Mouse (Mus musculus) megakaryocyte progenitor cell, adult 5-6 weeks (primary cell): Measurements from ENCODE around the gene Rxra. TPM values are rescaled to one million over a fixed set of nuclear protein-coding genes. Genes with fewer than 3 reads are reported as not detected.

ENCODE experiments used
- ATAC-seq: replicated peaks from 2 replicates; pipeline ENCODE4 v1.8.0; 2016; ENCODE audit warnings: mild to moderate bottlenecking, moderate TSS enrichment, inconsistent platforms; ENCODE audit not compliant: poor library complexity
- total RNA-seq, 2 experiments: library from RNA; stranded (forward) in 1 of 2; stranded (reverse) in 1 of 2; fragments of 157-497, 149-512 nt in 1 of 2; fragments of 200-1000 nt in 1 of 2; gene quantifications; 2 replicates each; pipeline versions ENCODE4 v1.2.3 to v1.2.4; 2015 to 2017

The Rxra gene
- total RNA-seq, 2 experiments from 2014 or later, result 1.2 to 1.9 TPM

DNA sequence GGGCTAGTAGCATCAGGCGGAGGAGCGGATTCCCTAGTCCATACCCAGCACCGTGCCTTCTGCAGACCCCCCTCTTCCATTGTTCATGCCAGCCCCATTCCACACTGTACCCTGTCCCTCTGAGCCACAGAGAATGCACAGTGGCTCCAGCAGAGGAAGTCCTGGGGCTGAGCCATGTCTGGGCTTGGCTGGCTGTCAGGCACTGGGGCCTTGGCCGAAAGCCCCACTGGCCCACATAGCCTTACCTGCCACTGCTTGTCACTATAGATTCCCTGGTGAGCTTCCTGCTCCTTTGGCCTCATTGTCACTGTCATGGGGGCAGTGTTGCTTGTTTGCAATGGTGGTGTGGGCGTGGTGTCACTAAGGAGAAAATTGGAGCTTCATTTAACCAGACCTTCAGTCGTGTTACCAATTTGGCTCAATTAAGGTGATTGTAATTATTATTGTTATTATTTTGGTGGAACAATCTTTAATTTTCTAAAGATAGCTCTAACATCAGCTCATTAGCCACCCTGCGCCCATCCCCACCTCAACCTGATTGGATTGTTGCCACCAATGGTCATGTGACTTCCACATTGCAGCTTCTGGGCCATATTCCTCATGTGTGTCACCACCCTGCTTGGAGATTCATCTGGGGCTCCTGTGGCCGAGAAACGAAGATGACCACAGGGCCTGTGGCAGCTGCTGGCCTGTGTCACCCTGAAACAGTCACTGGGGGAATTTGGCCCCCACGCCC, 85.2 kb downstream of the Rxra start:
- ATAC-seq, result no peak

DNA sequence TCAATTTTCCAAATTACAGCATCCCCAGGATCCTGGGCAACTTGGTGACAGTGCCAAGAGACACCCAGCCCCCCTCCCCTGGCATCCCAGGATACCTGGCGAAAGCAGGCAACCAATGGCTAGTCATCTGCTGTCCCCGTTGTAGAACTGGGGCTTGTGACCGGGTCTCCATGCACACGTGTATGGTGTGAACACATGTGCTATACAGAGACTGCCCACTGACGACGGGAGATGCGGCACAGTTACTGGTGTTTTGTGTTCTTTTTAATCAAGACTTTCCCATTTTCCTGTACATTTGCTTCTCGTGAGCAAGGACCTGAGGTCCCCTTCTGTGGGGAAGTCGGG, 85.7 kb downstream of the Rxra start:
- no peak for ATAC-seq

DNA sequence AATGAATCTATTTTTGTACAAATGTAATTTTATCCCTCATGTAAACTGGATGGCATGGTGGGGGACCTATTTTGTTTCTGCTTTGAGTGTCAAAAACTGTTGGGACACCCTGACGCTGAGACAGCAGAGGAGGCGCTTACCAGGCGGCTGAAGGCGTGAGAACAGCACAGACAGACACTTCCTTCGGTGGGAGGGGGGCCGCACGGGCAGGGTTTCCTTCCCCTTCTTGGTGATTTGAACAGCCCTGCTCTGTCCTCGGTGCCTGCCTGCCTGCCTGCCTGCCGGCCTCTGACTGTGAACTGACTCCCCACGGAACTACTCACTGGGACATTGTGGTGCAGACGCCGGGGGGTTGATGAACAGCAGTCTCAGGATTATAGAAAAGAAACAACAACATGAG, 86.3 kb downstream of the Rxra start:
- 0 out of 2 replicates have a peak, but pooled peaks have one; percentile 39 for ATAC-seq

DNA sequence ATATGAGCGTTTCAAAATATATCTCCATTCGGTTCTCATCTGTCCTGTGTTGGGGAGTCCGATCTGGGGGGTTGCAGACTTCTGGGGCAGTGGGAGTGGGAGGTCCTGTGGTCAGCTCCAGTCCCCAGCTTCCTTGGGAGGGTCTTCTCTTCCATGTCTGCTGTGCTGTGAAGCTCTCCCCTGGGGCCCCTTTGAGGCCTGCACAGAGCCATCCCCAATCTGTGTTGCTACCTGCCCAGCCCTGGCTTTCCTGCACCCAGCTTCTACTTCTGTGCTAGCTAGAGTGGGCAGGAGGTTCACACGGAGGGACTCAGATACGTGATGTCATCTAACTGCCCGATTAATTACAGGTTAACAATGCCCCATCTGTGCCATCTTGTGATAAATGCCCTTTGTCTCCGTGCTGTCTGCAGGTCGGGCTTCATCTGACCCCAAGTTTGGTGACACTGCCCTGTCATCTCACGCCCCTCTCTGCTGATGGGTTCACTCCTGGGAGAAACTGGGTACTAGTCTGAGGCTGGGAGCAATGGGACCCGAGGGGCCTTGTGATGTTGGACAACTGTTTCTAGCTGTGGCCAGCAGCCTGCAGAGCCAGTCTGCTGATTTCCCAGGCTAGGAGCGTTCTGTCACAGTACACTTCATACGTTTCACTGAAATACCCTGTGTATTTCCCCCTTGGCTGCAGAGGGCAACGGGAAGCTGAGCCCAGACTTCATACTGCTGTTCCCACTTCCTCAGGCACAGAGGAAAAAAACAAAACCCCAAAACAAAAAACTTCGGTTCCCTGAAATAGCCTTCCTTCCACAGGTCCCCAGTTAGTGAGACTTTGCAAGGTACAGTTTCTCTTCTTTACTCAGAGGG, 86.9 kb downstream of the Rxra start:
- no peak for ATAC-seq

DNA sequence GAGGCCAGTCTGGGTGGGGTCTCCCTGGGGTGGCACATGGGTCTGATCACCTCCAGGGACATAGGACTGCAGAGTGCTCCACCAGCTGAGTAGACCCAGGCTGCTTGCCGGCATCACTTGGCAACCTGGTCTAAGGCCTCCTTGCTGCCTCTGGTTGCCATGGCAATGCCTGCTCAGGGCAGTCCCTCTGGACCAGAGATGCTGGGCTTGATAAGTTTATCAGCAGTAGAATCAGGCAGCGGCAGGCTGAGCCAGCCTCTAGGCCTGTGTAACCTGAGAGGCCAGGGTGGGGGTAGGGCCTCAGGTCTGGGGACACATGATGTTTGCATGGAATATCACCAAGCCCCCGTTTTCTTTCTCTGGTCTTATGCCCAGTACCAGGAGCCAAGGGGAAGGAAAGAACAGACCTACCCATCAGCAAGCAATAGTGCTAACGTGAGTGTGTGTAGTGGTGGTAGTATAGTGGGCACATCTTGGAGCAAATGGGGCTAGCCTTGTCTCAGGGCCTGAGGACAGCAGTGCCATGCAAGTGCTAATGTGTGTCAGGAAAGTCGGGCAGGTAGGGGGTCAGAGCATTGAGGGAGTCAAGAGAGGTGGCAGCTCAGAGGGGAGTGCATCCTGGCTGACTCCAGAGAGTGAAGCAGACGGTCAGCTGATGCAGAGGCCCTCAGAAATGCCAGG, 88.2 kb downstream of the Rxra start:
- no peak for ATAC-seq

DNA sequence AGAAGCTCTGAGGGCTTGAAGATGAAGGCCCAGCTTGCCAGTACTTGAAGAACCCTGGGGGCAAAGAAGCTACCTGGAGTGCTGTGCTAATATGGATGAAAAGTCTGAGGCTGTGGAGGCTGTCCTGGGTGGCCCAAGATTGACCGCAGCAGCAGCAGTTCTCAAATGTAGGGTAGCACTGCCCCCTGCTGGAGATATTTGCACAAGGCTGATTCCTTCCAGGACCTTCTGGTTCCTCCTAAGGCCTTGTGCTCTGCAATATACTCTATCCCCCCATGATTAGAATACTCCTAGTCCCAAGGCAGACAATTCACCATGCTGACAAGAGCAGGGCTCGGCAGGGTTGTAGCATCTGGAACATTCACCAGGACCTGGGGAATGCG, 88.7 kb downstream of the Rxra start:
- ATAC-seq, result peak; percentile 90

DNA sequence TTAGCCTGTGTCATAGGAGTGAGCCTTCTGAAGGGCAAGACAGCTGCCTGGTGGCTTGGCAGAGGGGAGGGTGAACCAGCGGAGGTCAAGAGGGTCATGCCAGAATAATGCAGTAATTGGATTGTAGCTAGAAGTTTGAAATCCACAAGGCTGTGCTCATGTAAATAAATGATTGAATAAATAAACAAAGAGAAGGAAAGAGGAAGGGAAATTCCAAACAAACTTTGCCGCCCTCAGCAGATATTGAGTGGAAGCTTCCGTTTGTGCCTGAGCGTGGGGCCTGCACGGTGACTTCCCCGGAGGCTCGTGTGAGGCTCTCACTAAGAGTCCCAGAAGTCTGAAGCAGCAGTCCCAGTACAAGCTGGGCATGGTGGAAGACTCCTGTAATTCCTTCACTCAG, 91.5 kb downstream of the Rxra start:
- no peak for ATAC-seq

DNA sequence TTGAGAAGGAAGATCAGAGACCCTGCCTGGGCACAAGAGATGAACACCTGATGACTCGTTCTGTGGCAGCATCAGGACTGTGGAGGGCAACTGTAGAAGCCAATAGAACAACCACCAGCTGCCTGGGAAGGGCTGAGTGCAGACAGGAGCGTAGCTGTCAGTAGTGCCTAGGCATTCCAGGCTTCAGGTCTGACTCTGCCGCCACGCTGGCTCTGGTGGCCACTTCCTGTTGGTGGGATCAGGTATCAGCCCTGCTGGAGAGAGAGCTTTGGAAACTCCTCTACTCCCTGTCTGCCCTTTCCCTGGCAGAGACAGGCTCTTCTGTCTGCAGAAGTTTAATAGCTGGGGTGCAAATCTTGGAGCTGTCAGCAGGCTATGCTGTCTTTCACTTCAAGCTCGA, 93.5 kb downstream of the Rxra start:
- no peak for ATAC-seq

DNA sequence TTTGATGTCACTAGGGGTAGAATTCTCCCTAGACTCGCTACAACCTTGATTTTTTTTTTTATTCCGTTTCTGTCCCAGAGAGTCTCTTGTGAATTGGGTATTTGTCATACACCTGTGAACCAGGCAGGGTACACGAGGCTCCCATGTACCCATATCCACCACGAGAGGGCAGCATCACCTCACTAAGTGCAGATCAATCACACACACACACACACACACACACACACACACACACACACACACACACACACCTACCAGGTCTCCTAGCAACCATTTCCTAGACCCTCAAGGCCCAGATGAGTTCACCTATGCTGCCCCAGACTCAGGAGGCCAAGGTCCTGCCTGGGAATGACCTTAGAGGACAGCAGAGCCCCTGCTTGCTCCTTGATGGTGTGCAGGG, 94.0 kb downstream of the Rxra start:
- peak; percentile 70 for ATAC-seq

DNA sequence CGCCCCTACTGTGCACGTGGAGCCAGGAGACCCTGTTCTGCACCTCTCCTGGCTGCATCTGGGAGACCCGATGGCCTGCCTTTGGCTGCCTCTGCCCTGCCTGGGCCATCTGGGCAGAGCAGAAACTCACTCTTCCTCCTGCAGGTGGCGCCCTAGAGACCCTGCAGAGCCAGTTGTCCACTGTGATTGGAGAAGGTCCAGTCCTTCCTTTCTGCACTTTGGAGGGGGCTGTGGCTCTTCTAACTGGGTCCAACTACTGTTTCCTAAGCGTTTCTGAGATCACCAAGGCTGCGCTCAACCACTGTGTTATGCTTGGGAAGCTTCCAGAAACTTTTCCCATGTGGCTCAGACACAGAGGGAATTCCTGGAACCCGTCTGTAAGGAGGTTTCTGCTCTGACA, 95.7 kb downstream of the Rxra start:
- peak; percentile 82 for ATAC-seq

DNA sequence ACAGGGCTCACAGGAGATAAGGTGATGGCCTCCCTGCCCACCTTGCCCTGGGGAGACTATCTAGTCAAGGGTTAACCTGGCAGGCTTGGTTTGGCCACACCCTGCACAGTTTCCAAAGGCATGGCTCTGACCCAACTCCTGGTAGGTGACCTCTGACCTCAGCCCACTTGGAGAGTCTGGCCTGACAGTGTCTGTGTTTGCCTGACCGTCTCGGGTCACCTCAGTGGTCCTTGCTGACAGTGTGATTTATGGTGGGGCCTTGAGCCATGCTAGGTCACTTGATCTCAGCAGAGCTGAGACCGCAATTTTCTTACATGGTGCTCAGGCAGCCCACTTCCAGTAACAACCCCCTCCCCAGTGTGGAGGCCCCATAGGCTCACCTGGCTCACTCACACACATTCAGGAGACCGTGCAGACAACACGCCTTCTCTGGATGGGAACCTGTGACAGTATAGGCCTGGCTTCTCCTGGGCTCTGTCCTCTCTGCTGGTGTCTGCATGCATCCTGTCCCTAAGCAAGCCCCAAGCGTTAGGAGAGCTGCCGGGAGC, 96.7 kb downstream of the Rxra start:
- no peak for ATAC-seq

DNA sequence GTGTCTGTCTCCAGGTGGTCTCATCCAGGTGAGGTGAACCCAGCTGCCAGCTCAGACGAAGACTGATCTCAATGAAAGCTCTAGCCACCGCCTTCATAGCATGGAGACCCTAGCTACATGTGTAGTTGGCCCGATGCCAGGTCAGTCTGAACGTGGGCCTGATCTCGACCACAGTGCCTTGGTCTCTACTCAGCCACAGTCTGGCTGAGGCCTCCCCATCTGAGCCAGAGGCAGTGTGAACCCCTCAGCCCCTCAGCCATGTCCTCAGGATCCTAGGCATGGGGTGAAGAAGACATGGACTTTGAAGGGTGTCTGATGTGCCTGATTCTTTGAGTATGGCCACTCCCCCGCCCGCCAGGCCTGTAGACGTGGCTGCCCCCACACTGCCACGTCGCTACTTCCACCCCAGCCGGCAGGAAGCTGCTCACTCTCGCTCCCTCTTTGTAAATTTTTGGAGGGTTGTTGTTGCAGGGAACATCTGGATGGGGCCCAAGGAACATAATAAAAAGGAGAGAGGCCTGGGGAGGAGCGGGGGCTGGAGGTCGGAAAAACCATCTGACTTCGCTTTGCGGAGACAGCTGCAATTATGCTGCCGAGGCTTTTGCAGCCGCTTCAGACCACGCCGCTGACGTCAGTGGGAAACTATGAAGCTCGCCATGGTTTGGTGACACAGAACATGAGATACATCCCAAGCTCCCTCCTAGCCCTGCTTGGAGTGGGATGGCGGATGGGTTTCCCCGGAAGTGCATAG, 97.9 kb downstream of the Rxra start:
- ATAC-seq, result no peak

DNA sequence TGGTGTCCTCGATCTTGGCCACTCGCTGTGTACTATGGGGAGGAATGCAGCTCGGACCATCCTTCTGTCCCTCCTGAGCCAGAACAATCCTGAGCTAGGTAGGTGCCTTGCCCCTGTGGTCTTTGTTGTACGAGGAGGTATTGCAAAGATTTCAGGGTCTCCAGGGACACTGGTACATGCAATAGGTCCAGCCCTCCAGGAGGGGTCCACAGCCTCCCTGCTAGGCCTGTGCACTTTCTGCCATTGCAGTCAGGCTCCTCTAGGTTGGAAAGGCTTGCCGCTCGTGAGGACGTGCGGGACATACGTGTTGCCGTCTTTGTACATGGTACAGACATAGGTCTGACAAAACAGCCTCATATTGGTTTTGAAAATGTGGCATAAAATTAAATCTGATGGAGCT, 98.8 kb downstream of the Rxra start:
- ATAC-seq, result no peak

DNA sequence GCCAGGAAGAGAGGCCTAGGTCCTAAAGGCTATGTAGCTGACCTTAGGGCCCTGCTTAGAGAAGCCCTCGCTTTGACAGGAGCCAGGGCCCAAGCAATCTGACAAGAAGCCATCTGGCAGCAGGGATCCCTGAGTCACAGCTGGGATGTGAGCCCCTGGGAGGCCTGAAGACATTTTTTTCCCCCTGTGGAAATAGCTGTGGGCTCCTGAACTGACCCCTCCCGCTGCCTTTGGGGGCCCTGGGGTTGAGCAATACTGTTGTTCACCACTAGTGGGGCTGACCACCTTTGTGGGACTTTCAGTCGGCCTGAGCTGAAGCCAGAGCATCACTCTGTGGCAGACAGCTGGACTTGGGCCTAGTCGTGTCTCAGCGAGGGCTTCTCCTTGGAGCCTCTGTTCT, 99.4 kb downstream of the Rxra start:
- ATAC-seq, result no peak

DNA sequence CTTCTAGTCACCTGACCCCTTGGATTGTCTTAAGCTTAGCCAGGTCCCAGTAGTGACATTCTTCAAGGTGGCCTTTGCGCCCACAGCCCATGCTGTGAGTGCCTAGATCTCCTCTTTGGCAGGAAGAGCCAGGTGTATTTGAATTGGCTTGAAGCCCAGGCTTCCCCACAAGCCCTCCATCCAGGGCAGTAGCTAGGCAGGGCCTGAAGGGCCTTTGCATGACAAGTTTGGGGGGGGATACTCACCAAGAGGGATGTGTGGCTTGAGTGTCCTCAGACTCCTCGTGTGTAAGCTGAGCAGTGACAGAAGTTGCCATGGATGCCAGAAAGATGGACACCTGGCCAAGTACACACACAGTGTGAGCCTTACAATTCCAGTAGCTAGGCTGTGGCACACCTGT, 101.5 kb downstream of the Rxra start:
- no peak for ATAC-seq

DNA sequence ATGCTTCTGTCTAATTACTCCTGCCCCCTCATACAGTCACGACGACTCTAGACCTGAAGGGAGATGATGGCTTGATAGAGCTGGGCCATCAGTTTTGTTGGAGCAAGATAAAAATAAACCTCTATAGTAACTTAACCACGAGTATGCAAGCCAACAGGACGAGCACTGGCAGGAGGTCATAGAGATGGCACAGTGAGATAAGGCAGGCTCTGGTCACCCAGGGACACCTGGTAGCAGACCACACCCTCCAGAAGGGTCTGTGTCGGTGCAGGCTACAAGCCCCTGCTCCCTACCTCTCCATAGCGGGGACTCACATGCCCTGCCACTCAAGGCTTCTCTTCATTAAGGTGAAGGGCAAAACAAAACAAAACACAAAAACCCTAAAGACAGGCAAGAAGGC, 102.0 kb downstream of the Rxra start:
- no peak for ATAC-seq

DNA sequence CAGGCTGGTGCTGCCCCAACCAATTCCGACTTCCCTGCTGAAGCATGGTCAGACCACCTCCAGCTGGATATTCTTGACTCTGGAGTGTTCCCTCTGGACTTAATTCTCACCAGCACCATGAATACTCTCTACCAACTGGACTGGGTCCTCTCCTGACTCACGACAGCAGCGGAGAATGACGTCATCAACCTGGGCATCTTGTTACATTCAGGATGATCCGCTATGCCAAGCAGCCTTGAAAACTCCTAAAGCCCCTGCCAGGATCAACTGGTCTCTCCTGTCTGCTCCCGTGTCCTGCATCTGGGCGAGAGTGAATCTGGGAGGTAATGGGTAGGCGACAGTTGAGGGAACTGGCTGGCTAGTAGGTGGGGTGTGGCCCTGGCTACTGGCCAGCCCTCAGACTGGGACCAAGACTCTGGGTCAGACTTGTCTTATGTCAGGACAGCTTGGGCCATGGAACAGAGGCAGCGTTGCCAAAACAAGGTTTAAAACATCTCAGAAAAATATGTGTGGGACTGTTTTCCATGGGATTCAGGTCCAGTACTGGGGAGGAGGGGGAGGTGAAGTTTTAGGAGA, 103.1 kb downstream of the Rxra start:
- ATAC-seq, result no peak

DNA sequence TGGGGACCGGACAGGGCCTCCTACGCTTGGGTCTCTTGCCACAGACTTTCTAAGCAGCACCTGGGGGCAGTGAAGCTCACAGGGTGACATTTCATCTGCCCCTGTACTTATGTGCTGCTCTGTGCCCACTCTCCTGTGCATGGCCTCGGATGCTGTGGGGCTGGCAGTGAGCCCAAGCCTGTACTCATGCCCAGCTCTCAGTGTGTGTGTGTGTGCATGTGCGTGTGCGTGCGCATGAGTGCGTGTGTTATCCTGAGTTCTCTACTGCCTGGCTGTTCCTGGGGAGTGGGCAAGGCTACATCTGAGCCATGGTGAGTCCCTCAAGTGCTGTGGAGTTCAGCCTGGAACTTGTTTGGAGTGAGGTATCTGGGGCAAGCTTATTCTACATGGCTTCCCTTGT, 103.9 kb downstream of the Rxra start:
- no peak for ATAC-seq

DNA sequence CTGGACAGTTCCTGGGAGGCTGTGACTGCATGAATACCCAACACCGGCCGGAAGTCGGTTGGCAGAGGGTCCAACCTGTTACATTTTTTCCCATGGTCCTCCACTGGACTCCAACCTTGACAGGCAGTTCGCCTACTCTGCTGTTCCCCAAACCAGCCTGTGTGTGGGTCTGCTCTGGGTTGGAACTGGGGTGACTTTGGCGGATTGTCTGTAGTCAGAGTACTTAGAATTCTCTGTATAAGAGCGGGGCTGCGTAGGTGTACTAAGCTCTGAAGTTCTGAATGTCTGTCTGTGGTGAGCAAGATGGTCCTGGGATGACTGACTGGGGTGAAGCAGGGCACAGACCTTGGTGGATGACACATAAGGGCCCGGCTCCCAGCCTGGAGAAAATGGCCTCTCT, 109.1 kb downstream of the Rxra start:
- ATAC-seq, result no peak

DNA sequence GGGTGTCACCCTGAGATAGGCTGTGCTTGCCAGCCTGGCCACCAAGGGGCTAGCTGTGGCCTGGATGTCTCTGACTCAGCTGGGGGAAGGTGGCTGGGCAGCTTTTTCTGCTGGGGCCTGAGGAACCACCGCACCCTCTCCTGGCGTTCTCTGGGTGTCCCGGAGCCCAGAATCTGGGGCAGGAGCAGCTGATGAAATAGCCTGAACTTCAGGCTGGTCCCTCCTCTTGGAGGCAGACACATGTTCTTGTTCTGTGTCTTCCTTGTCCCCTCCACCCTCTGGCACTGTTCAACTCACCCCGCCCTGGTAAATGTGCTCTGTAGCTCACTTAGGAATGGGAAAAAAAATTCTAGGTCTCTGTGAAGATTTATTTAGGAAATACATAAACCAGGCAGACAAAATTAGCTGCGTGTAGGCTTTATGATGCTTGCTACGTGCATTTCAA, 109.8 kb downstream of the Rxra start:
- no peak for ATAC-seq

DNA sequence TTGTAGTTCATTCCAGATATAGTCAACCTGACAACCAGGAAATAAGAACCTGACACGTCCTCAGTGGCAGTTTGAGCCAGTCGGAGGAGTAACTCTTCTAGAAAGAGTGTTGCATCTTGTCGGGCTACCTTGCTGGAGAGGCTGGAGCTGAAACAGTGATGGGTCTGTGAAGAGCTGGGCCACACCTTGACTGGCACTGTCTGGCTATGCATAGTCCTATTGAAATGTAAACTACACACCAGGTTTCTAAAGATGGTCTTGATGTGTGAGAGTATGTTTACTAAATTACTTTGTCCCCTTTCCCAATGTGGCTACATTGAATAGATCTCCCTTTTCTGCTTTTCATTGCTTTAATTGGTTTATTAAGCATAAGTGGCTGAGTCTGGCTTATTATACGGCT, 115.3 kb downstream of the Rxra start:
- ATAC-seq, result no peak
